Mouse (Mus musculus) spleen, adult 12 weeks (tissue): Measurements from ENCODE around the gene Fxyd1.

Experiments
- DNase-seq: peaks from one replicate; pipeline ENCODE4 v3.0.0; 2022; ENCODE audit warnings: low spot score

The Fxyd1 gene

DNA sequence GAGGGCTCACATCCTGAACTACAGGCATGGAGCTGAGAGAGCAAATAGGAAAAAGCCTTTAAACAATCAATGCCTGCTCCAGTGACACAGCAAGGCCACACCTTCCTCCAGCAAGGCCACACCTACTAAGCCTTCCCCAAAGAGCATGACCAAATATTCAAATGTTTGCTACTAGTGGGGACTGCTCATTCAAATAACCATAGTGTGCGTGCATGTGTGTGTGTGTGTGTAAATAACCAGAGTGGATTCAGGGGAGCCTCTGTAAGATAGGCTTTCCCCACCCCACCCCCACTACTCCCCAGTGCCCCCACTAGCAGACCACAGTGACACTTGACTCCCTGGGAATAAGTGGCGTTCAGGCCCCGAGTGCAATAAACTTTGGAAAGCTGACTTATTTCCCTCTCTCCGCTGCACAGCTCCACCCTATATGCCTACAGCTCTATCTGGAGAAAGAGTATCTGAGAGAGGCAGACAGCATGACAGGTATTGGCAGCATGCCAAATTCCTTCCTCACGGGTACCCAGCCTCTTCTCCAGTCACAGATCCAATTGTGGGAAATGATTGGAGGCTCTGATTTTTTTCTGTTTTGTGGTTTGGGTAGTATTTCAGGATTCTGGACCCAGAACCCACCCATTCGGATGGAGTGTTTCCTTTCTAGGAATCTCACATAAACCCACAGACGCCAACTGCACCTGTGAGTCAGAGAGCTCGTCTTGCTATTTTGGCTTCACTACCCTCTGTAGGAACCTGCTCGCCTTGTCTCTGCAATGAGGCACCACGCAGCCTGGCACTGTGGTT is 39.7 kb downstream of the Fxyd1 start:
- no peak for DNase-seq

DNA sequence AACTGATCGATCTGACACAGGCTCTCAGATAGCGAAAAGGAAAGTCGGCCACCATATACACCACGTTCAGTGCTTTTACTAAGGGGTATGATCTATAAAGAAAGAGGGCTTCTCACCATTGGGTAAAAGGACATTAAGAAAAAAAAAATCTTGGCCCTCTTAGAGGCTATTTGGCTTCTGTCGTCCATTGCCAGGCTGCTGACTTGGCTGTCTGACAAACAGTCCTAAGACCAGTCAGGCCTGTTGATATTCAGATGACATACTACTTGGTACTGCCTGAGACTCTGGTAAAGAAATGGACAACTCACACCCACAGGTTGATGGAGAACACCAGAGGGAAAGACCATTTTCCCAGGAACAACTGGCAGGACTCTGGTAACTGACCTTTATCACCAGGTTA is 44.0 kb downstream of the Fxyd1 start:
- DNase-seq, result no peak

DNA sequence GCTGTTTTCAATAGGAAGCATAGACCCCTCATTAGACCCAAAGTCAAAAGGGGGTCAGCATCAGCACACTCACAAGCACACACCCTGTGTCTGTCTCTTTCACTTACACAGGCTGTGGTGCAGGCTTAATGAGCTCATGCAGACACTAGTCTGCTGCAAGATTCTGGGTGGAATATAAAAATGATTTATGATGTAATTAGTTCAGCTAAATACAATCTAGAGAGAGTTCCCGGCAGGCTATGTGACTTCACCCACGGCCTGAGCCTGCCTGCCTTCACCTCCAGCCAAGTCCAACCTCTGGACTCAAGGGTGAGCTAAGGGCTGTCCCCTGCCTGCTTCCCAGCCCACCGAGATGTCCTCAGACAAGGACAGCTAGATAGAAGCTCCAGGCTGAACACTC is 48.1 kb downstream of the Fxyd1 start:
- DNase-seq, result no peak

GRCm38 (mm10) chr7:31008175-31008574 is 48.8 kb downstream of the Fxyd1 start:
- DNase-seq, result no peak

- no peak for DNase-seq
Observed at GRCm38 (mm10) chr7:31007775-31008174, 49.2 kb downstream of the Fxyd1 start.

DNA sequence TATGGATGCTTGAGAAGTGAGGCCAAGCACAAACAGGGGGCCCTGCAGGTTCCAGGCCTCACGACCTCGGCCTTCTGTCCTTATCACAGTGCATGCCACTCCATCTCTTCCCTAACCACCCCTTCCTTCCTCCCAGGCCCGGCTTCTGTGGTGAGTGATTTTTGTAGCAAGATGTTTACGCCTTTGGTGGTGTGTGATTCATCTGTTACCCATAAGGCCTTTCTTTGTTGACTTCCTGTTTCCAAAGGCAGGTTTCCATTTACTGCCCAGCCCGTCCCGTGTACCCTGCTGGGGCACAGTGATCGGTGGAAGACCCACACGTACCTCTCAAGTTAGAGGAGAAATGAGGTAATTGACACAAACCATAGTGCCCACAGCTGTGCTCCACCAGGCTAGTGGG is 54.3 kb downstream of the Fxyd1 start:
- DNase-seq, result peak; percentile 25
